Mouse (Mus musculus) limb, embryonic 14.5 days (tissue): ENCODE measurements around the gene Trip10. TPM values are rescaled to one million over a fixed set of nuclear protein-coding genes. Genes with fewer than 3 reads are reported as not detected.
"Not testable (repeated sequence)": the region's sequence is repeated elsewhere in the genome, so short reads cannot be mapped to it uniquely, and the experiment has no call there.

Source experiments
- ATAC-seq: fragments of 200-750 bp; cut with Nextera tagmentation; 2 replicates; pipeline ENCODE4 v1.8.0; 2017; ENCODE audit warnings: low read depth, moderate number of reproducible peaks, moderate TSS enrichment; ENCODE audit not compliant: low FRiP score
- DNase-seq: peaks from one replicate; pipeline ENCODE4 v3.0.0-alpha.2; 2015; ENCODE audit warnings: low spot score
- H3K27ac ChIP-seq: fragments of 300-500 bp; sonication (generic); replicated peaks from 2 replicates; pipeline ENCODE4 v1.5.1; 2014; ENCODE audit warnings: low read depth, mild to moderate bottlenecking, low read length, moderate library complexity, mixed read lengths
- H3K27me3 ChIP-seq: fragments of 300-500 bp; sonication (generic); 2 replicates; pipeline ENCODE4 v1.6.1; 2014; ENCODE audit warnings: low read length, mixed read lengths; ENCODE audit not compliant: control insufficient read depth, insufficient read depth
- H3K36me3 ChIP-seq: fragments of 300-500 bp; sonication (generic); 2 replicates; pipeline ENCODE4 v1.6.1; 2014; ENCODE audit warnings: mild to moderate bottlenecking, low read length, moderate library complexity, mixed read lengths; ENCODE audit not compliant: control insufficient read depth, insufficient read depth
- H3K4me1 ChIP-seq: fragments of 300-500 bp; sonication (generic); 2 replicates; pipeline ENCODE4 v1.6.1; 2014; ENCODE audit warnings: antibody characterized with exemption, low read length, mixed read lengths; ENCODE audit not compliant: control insufficient read depth, insufficient read depth
- H3K4me2 ChIP-seq: fragments of 300-500 bp; sonication (generic); replicated peaks from 2 replicates; pipeline ENCODE4 v1.6.1; 2014; ENCODE audit warnings: low read depth, mild to moderate bottlenecking, low read length, moderate library complexity; ENCODE audit not compliant: severe bottlenecking
- H3K4me3 ChIP-seq: fragments of 300-500 bp; sonication (generic); replicated peaks from 2 replicates; pipeline ENCODE4 v1.5.1; 2014; ENCODE audit warnings: low read length
- H3K9ac ChIP-seq: fragments of 300-500 bp; sonication (generic); 2 replicates; pipeline ENCODE4 v1.6.1; 2014; ENCODE audit warnings: mild to moderate bottlenecking, low read depth, low read length, moderate library complexity; ENCODE audit not compliant: severe bottlenecking
- H3K9me3 ChIP-seq: fragments of 300-500 bp; sonication (generic); 2 replicates; pipeline ENCODE4 v1.6.1; 2016; ENCODE audit warnings: low read length; ENCODE audit not compliant: control insufficient read depth
- POLR2A ChIP-seq: fragments of 200-500 bp; IDR thresholded peaks from 2 replicates; pipeline ENCODE4 v1.8.0; 2012; ENCODE audit warnings: inconsistent platforms, mild to moderate bottlenecking, moderate library complexity, borderline replicate concordance; ENCODE audit not compliant: insufficient read depth, insufficient read length; ENCODE audit errors: extremely low read depth
- WGBS: fragments of 180-500 bp; shearing (Covaris S2); extraction: QIAGEN DNeasy Blood & Tissue Kit; methylation state at CpG from one replicate; pipeline ENCODE4 v1.1.7; 2014; 5-methylcytosine and 5-hydroxymethylcytosine counted together
- polyA plus RNA-seq, 2 experiments: library from polyadenylated mRNA; depleted of rRNA in 1 of 2; stranded (reverse) in 1 of 2; unstranded in 1 of 2; fragments of >200 nt; fragmentation: Nextera tagmentation in 1 of 2; extraction: Ambion mirVana in 1 of 2; gene quantifications; 2 replicates each; pipeline versions ENCODE4 v1.2.1 to v1.2.3; 2012 to 2014

The Trip10 gene
- polyA plus RNA-seq, 2 experiments: 27.1 to 46.9 TPM

DNA sequence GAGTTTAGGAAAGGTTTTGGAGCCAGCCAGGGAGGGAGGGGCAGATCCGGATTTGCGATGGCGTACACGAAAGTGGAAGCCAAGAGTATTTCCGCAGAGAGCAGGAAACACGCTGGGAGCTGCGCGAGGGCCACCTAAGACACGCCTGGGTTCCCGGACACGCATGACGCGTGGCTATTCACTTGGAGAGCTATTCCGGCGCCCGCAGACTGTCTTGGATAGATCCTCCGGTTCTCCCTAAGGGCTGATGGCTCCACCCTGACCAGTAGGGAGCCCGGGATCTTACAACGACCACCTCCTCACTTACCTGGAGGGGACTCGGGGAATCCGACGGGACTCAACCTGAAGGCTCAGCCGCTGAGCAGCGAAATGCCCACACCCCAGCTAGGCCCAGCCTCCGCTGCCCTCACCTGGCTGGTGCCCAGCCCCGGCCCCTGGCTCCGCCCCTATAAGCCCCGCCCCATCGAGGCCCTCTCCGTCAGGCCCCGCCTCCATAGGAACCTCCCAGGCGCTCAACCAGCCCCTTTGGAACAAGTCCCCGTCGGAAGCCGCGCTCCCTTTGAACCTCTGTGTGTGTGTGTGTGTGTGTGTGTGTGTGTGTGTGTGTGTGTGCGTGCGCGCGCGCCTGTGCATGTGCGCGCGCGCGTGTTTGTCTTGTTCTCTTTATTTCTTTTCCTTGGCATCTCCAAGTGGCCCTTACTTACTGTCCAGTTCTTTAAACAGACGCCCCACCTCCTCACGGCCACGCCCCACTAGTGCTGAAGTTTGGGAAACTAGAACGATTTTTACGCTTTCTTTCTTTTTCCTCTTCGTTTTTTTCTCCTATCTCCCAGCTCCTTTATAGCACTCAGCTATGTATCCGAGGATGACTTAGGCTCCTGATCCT, 26.1 kb downstream of the Trip10 start:
- peak overlapping the region; percentile 54 for H3K4me3 ChIP-seq
- H3K27ac ChIP-seq: no peak overlapping the region
- no peak for TF ChIP-seq POLR2A
- peaks cover 7% of the 10 kb centered on the region for H3K4me1 ChIP-seq
- peak overlapping the region; percentile 48; the same call in 1 of the 2 replicates for H3K9ac ChIP-seq
- peak; percentile 72 for ATAC-seq
- H3K4me2 ChIP-seq: peak overlapping the region; percentile 70
- no peaks in the 10 kb centered on the region for H3K36me3 ChIP-seq
- DNase-seq: peak; percentile 75
- H3K27me3 ChIP-seq: peaks cover 25% of the 10 kb centered on the region
- under 1% methylated on average over 53 of the region's 53 CpGs for WGBS
- H3K9me3 ChIP-seq: no peaks in the 10 kb centered on the region

DNA sequence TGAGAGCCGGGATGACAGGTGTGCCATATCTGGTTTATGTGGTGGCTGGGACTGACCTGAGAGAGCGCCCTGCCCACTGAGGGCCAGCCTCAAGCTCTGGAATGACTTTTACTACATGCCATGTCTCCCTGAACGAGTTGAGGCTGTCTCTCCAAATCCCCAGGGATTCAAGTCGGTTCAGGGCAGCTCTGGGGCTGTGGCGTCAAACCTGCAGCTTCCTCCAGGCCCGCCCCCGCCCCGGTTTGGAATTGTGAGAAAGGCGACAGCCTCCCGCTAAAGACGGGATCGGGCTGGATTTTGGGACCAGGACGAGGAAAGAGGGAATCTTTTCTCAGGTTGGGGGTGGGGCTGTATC, 26.7 kb downstream of the Trip10 start:
- H3K9ac ChIP-seq: no peak overlapping the region
- ATAC-seq: no peak
- 3% methylated on average over 13 of the region's 13 CpGs for WGBS
- peak overlapping the region; percentile 54 for H3K4me3 ChIP-seq
- DNase-seq: no peak
- peaks cover 25% of the 10 kb centered on the region for H3K27me3 ChIP-seq
- H3K36me3 ChIP-seq: no peaks in the 10 kb centered on the region
- peak overlapping the region; percentile 70 for H3K4me2 ChIP-seq
- peaks cover 7% of the 10 kb centered on the region for H3K4me1 ChIP-seq
- TF ChIP-seq POLR2A: no peak
- H3K27ac ChIP-seq: no peak overlapping the region
- no peaks in the 10 kb centered on the region for H3K9me3 ChIP-seq

DNA sequence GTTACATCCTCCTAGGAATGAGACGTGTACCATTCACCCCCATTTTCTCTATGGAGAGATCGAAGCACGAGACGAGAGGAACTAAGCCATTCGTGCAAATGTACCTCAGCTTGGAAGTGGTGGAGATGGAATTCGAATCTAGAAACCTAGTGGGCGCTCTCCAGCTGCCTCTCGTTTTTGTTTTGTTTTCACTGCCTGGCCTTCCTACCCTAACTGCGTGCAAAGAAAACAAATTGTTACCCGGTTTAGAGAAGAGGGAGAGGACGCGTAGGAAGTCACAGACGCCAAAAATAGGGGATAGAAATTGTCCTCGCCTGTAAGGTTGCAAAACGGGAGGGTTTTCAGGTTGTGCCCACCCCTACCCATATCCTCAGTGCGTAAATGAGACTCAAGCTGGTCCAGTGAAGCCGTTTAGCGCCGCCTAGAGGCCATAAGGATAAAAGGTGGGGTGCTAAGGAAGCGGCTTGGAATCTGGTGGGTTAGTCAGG, 27.4 kb downstream of the Trip10 start:
- ATAC-seq: peak; percentile 65; the same call in 1 of the 2 replicates
- WGBS: 2% methylated on average over 20 of the region's 20 CpGs
- Histone ChIP-seq H3K4me2 (peak overlapping the region; percentile 70), H3K4me1 (peaks cover 7% of the 10 kb centered on the region), H3K4me3 (peak overlapping the region; percentile 54), H3K9ac (0 out of 2 replicates have a peak overlapping the region, but pooled peaks have one; percentile 31), H3K9me3 (no peaks in the 10 kb centered on the region), H3K27me3 (peaks cover 25% of the 10 kb centered on the region), H3K27ac (no peak overlapping the region), H3K36me3 (no peaks in the 10 kb centered on the region)
- no peak for TF ChIP-seq POLR2A
- DNase-seq: peak; percentile 86

DNA sequence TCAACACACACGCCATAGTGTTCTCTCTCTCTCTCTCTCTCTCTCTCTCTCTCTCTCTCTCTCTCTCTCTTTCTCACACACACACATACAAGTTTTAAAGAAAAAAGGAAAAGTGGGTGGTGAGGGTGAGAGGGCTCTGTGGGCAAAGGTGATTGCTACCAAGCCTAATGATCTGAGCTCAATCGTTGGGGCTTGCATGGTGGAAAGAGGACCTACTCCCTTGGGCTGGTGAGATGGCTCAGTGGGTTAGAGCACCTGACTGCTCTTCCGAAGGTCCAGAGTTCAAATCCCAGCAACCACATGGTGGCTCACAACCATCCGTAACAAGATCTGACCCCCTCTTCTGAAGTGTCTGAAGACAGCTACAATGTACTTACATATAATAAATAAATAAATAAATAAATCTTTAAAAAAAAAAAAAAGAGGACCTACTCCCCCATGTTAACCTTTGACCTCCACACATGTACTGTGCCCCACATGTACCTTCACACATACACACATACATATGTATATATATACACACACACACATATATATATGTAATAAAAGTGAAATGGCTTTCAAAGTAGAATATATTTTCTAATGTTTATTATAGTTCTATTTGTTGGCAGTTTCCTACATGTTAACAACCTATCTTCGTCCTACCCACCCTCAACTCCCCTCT, 28.5 kb downstream of the Trip10 start:
- H3K9ac ChIP-seq, DNase-seq, H3K36me3 ChIP-seq, H3K27ac ChIP-seq, H3K4me1 ChIP-seq, H3K4me2 ChIP-seq, ATAC-seq, H3K4me3 ChIP-seq, H3K9me3 ChIP-seq: not testable (repeated sequence)
- H3K27me3 ChIP-seq: peaks cover 25% of the 10 kb centered on the region
- WGBS: 73% methylated on average over 4 of the region's 5 CpGs

DNA sequence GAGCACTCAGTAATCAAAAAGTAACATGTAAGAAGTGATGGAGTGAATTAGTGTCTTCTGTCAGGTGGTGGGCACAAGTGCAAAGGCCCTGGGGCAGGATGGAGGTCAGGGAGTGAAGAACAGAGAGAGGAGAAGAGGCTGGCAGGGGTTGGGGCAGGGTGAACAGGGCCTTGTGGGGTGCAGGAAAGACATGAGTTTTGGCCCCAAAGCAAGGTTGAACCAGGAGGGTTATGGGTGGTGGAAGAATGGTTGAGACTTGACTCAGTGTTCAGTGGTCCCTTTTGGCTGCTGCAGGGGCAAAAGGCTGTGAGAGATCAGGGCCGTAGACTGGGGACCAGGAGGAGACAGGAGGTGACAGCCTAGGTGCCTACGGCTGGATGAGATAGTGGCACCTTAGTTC, 29.3 kb downstream of the Trip10 start:
- peaks cover 25% of the 10 kb centered on the region for H3K27me3 ChIP-seq
- no peak overlapping the region for H3K9ac ChIP-seq
- no peaks in the 10 kb centered on the region for H3K9me3 ChIP-seq
- H3K4me2 ChIP-seq: no peak overlapping the region
- DNase-seq: no peak
- no peak for ATAC-seq
- no peak for TF ChIP-seq POLR2A
- H3K4me1 ChIP-seq: peaks cover 7% of the 10 kb centered on the region
- no peak overlapping the region for H3K27ac ChIP-seq
- WGBS: 73% methylated on average over 2 of the region's 2 CpGs
- no peak overlapping the region for H3K4me3 ChIP-seq
- H3K36me3 ChIP-seq: no peaks in the 10 kb centered on the region
